Mouse (Mus musculus) sigmoid colon, adult 10 weeks (tissue): ENCODE measurements around the gene Khdc4. TPM values are rescaled to one million over a fixed set of nuclear protein-coding genes. Genes with fewer than 3 reads are reported as not detected.

Source experiments
- polyA plus RNA-seq: library from polyadenylated mRNA; stranded (reverse); fragments of 350-450 nt; fragmentation: Illumina TruSeq; extraction: RNeasy Lipid Tissue Mini Kit (QIAGEN cat#74804); gene quantifications from one replicate; pipeline ENCODE4 v1.2.3, GENCODE M21; 2014; ENCODE audit warnings: low read depth, low replicate concordance

Gene Khdc4
- 144 TPM for polyA plus RNA-seq

GRCm38 (mm10) chr3:88684980-88685941 lies at the start of gene Khdc4:
TSS of gene Khdc4 (plus strand) at chr3:88685803.

DNA sequence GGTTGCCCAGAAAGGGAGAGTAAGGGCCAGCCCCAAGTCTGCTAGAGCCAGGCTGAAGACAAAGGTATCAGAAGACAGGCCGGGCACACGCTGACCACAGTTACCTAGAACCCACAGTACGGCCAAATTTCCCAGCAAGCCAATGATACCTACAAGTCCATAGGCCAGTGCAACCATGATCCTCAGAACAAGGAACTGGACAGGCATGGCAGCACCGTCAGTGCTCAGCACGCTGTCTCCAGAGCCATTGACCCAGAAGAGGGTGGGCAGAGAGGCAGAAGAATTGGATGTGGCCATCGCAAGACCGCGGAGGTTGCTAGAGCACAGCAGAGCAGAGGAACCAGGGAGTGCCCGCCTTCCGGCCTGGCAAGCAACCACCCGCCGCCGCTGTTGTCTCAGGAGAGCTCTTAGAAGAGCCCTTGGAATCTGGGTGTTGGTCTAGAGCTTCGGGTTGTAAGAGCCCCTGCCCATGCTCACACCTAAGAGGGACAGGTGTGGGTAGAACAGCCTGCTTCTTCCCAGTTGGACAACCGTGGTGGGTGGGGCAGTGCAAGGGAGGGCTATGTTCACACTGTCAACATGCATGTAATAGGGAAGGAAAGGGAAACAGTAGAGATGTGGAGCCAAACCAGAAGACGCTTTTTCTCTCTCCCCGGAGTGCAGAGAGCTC lies 32.6 kb upstream of the Khdc4 start, which contains the start of gene Rxfp4:
Rxfp4 (minus strand) TSS at position 297 of the 670 bp plus-strand sequence.

DNA sequence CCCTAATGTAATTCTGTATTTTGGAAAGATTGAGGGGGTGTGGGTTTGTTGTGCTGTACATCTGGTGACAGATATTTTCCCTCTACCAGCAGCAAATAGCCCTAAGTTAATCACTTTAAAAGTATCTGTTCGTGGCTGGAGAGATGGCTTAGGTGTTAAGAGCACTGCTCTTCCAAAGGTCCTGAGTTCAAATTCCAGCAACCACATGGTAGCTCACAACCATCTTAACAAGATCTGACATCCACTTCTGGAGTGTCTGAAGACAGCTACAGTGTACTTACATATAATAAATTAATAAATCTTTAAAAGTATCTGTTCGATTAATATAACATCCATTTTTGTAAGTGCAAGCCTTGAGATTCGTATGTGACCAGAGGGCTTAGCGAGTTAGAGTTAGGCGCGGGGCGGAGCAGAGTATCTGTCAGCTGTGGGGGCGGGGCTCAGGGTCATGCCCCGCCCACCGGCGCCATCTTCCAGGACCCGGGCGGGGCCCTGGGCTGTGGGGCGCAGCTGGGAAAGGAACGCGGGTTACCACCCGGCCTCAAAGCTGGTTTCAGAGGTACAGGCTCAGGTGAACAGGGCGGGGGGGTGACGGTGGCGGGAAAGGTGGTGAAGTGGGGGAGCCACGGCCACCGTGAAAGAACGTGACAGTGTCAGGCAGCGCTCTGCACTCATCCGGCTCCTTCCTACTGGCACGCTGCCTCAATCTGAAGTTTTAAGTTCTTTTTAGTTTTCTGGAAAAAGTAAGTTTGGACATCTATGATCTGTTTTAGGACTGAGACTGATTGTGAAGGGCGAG lies 31.0 kb downstream of the Khdc4 start, which contains the start of gene Rit1:
Rit1 (plus strand) TSS at position 440 of the 799 bp plus-strand sequence.

Other genes with a start within 250 kb of the Khdc4 start
- 128 TPM for gene Sema4a, start 224.6 kb upstream of the Khdc4 start, polyA plus RNA-seq
- gene Lmna, start 175.8 kb upstream of the Khdc4 start, polyA plus RNA-seq: 24.9 TPM
- 1.3 TPM for gene Mex3a, start 153.4 kb upstream of the Khdc4 start, polyA plus RNA-seq
- 16.6 TPM for gene Rab25, start 137.5 kb upstream of the Khdc4 start, polyA plus RNA-seq
- 6.8 TPM for gene Lamtor2, start 132.7 kb upstream of the Khdc4 start, polyA plus RNA-seq
- gene Ubqln4, start 132.0 kb upstream of the Khdc4 start, polyA plus RNA-seq: 18.9 TPM
- gene Ssr2, start 109.9 kb upstream of the Khdc4 start, polyA plus RNA-seq: 23.4 TPM
- gene Arhgef2, start 79.8 kb upstream of the Khdc4 start, polyA plus RNA-seq: 22.3 TPM
- not detected for gene Rxfp4, start 32.7 kb upstream of the Khdc4 start, polyA plus RNA-seq
- gene Rit1, start 31.0 kb downstream of the Khdc4 start, polyA plus RNA-seq: 20.7 TPM
- gene Syt11, start 89.4 kb downstream of the Khdc4 start, polyA plus RNA-seq: 14.2 TPM
- gene Gon4l, start 149.4 kb downstream of the Khdc4 start, polyA plus RNA-seq: 10.7 TPM
- gene Msto1, start 228.2 kb downstream of the Khdc4 start, polyA plus RNA-seq: 0.54 TPM